Mouse (Mus musculus): ENCODE results near the gene Rgs9bp. TPM values are rescaled to one million over a fixed set of nuclear protein-coding genes. Genes with fewer than 3 reads are reported as not detected.
"Not testable (repeated sequence)": the region's sequence is repeated elsewhere in the genome, so short reads cannot be mapped to it uniquely, and the experiment has no call there.

Rgs9bp gene
- polyA plus RNA-seq, 1 experiment from 2014 or later, result 0.26 TPM

GRCm38 (mm10) chr7:35545881-35546280 is 39.5 kb downstream of the Rgs9bp start:
- H3K9ac ChIP-seq (replicated peaks; ENCODE audit: low read length), result no peak overlapping the region
- no peak for ATAC-seq (ENCODE audit: low FRiP score, low TSS enrichment)
- WGBS, result 37% methylated on average over 4 of the region's 4 CpGs
- H3K27ac ChIP-seq (ENCODE audit: low read length), result no peak overlapping the region
- no peak overlapping the region for H3K4me3 ChIP-seq (ENCODE audit: low read length)
- H3K9me3 ChIP-seq (ENCODE audit: low read length), result no peaks in the 10 kb centered on the region
- no peaks in the 10 kb centered on the region for H3K4me1 ChIP-seq (ENCODE audit: insufficient read depth, low read length)
- peaks cover 31% of the 10 kb centered on the region for H3K36me3 ChIP-seq (ENCODE audit: insufficient read depth, low read length)
- no peak overlapping the region for H3K4me2 ChIP-seq (replicated peaks; ENCODE audit: low read depth, low read length)
- H3K27me3 ChIP-seq (ENCODE audit: insufficient read depth, low read length), result no peaks in the 10 kb centered on the region

DNA sequence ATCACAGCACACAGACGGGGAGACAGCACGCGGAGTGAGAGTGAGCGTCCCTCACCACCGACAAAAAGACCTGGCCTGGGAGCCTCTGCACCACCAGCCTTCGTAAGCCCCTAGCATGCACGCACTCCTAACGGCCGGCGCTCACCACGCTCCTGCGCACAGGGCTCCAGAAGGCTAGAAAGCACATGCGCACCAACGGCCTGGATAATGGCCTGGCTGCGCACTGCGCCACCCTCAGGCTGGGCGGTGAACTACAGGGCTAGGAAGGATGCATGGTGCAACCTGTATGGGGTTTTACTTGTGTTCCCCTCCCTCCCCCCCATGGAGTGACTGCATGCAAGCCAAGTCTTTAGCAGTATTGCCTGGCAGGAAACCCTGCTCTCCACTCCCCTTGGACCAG is 47.8 kb downstream of the Rgs9bp start, which contains the start of gene Tdrd12:
TSS of gene Tdrd12 (minus strand) at position 184 of the 400 bp plus-strand sequence.
- H3K4me1 ChIP-seq (ENCODE audit: insufficient read depth, low read length), result no peaks in the 10 kb centered on the region
- H3K9ac ChIP-seq (replicated peaks; ENCODE audit: low read length), result no peak within 1 kb of the TSS
- no peaks in the 10 kb centered on the region for H3K27me3 ChIP-seq (ENCODE audit: insufficient read depth, low read length)
- H3K27ac ChIP-seq (ENCODE audit: low read length), result no peak within 1 kb of the TSS
- H3K4me3 ChIP-seq (ENCODE audit: low read length), result no peak within 1 kb of the TSS
- H3K4me2 ChIP-seq (replicated peaks; ENCODE audit: low read depth, low read length), result no peak within 1 kb of the TSS
- H3K9me3 ChIP-seq (ENCODE audit: low read length), result no peaks in the 10 kb centered on the region
- no peaks in the 10 kb centered on the region for H3K36me3 ChIP-seq (ENCODE audit: insufficient read depth, low read length)
- 90% methylated on average over 17 of the region's 17 CpGs for WGBS
- ATAC-seq (ENCODE audit: low FRiP score, low TSS enrichment), result no peak

GRCm38 (mm10) chr7:35535750-35536512 is 49.5 kb downstream of the Rgs9bp start:
- whole genome bisulfite sequencing, result 66% methylated on average over 12 of the region's 12 CpGs
- Histone ChIP-seq H3K27ac (ENCODE audit: low read length) (no peak overlapping the region), H3K4me2 (replicated peaks; ENCODE audit: low read depth, low read length) (no peak overlapping the region), H3K27me3 (ENCODE audit: insufficient read depth, low read length) (no peaks in the 10 kb centered on the region), H3K9ac (replicated peaks; ENCODE audit: low read length) (no peak overlapping the region), H3K4me3 (ENCODE audit: low read length) (no peak overlapping the region), H3K36me3 (ENCODE audit: insufficient read depth, low read length) (no peaks in the 10 kb centered on the region), H3K4me1 (ENCODE audit: insufficient read depth, low read length) (no peaks in the 10 kb centered on the region), H3K9me3 (ENCODE audit: low read length) (no peaks in the 10 kb centered on the region)
- no peak for ATAC-seq (ENCODE audit: low FRiP score, low TSS enrichment)

GRCm38 (mm10) chr7:35530544-35530943 is 54.8 kb downstream of the Rgs9bp start:
- WGBS, result 74% methylated on average over 1 of the region's 1 CpGs
- H3K9ac ChIP-seq (replicated peaks; ENCODE audit: low read length); H3K36me3 ChIP-seq (ENCODE audit: insufficient read depth, low read length); H3K4me2 ChIP-seq (replicated peaks; ENCODE audit: low read depth, low read length); H3K9me3 ChIP-seq (ENCODE audit: low read length); H3K27me3 ChIP-seq (ENCODE audit: insufficient read depth, low read length); ATAC-seq (ENCODE audit: low FRiP score, low TSS enrichment); H3K27ac ChIP-seq (ENCODE audit: low read length); H3K4me1 ChIP-seq (ENCODE audit: insufficient read depth, low read length); H3K4me3 ChIP-seq (ENCODE audit: low read length): not testable (repeated sequence)

DNA sequence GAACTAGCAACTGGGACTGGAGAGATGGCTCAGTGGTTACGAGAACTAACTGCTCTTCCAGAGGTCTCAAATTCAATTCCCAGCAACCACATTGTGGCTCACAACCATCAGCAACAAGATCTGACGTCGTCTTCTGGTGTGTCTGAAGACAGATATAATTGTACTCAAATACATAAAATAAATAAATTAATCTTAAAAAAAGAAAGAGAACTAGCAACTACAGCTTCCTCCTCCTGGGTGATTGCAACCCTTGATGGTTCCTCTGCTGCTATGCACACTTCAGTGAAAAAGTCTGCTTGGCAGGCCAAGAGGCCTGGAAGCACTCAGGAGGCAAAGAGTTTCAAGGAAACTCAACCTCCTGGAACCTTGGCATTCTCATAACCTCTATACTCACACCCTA is 55.4 kb downstream of the Rgs9bp start:
- Histone ChIP-seq H3K27ac (ENCODE audit: low read length) (no peak overlapping the region), H3K36me3 (ENCODE audit: insufficient read depth, low read length) (no peaks in the 10 kb centered on the region), H3K4me3 (ENCODE audit: low read length) (no peak overlapping the region), H3K9me3 (ENCODE audit: low read length) (peaks cover 6% of the 10 kb centered on the region; the same call in 1 of the 2 replicates), H3K27me3 (ENCODE audit: insufficient read depth, low read length) (no peaks in the 10 kb centered on the region), H3K9ac (replicated peaks; ENCODE audit: low read length) (no peak overlapping the region), H3K4me1 (ENCODE audit: insufficient read depth, low read length) (no peaks in the 10 kb centered on the region), H3K4me2 (replicated peaks; ENCODE audit: low read depth, low read length) (no peak overlapping the region)
- ATAC-seq (ENCODE audit: low FRiP score, low TSS enrichment), result no peak
- 81% methylated on average over 3 of the region's 3 CpGs for WGBS

Other genes starting within 250 kb of the Rgs9bp start
- gene Faap24, start 188.7 kb downstream of the Rgs9bp start, polyA plus RNA-seq (2015; fragmentation: Nextera tagmentation; extraction: Ambion mirVana), result 16.9 and 17.8 TPM in 2 replicates
- gene Cep89, start 188.5 kb downstream of the Rgs9bp start, polyA plus RNA-seq (2015; fragmentation: Nextera tagmentation; extraction: Ambion mirVana), result 63.7 and 73.2 TPM in 2 replicates
- gene Slc7a9, start 136.8 kb downstream of the Rgs9bp start, polyA plus RNA-seq (2015; fragmentation: Nextera tagmentation; extraction: Ambion mirVana), result 11.2 and 13.3 TPM in 2 replicates
- 0.14 and 0.24 TPM in 2 replicates for gene Tdrd12, start 47.8 kb downstream of the Rgs9bp start, polyA plus RNA-seq (2015; fragmentation: Nextera tagmentation; extraction: Ambion mirVana)
- 76.6 and 88.9 TPM in 2 replicates for gene Nudt19, start 29.3 kb downstream of the Rgs9bp start, polyA plus RNA-seq (2015; fragmentation: Nextera tagmentation; extraction: Ambion mirVana)
- 37.1 and 37.7 TPM in 2 replicates for gene Ankrd27, start 662 bp upstream of the Rgs9bp start, polyA plus RNA-seq (2015; fragmentation: Nextera tagmentation; extraction: Ambion mirVana)
- 215 and 233 TPM in 2 replicates for gene Pdcd5, start 61.9 kb upstream of the Rgs9bp start, polyA plus RNA-seq (2015; fragmentation: Nextera tagmentation; extraction: Ambion mirVana)
- 26.9 and 27.5 TPM in 2 replicates for gene Dpy19l3, start 168.9 kb upstream of the Rgs9bp start, polyA plus RNA-seq (2015; fragmentation: Nextera tagmentation; extraction: Ambion mirVana)
- 15.5 and 16.5 TPM in 2 replicates for gene Zfp507, start 217.4 kb upstream of the Rgs9bp start, polyA plus RNA-seq (2015; fragmentation: Nextera tagmentation; extraction: Ambion mirVana)

Measured in kidney, embryonic 16.5 days (tissue).